Mouse (Mus musculus): Measurements from ENCODE around the gene Ift122. TPM values are rescaled to one million over a fixed set of nuclear protein-coding genes. Genes with fewer than 3 reads are reported as not detected.

The Ift122 gene
- polyA plus RNA-seq, 1 experiment, result 1.1 TPM

- no peak for TF ChIP-seq FLI1 (IDR thresholded peaks at IDR 0.05; ENCODE audit: low read length)
- no peak for TF ChIP-seq GATA1 (IDR thresholded peaks at IDR 0.05; ENCODE audit: borderline replicate concordance, low read length)
- peaks cover 23% of the 10 kb centered on the region; the same call in 1 of the 2 replicates for H3K4me1 ChIP-seq
- no peak overlapping the region for H3K4me3 ChIP-seq (replicated peaks)
- H3K27me3 ChIP-seq (replicated peaks), result peaks cover 35% of the 10 kb centered on the region
- H3K9me3 ChIP-seq, result no peaks in the 10 kb centered on the region
- H3K36me3 ChIP-seq (replicated peaks; ENCODE audit: low read length), result peaks cover 85% of the 10 kb centered on the region
Observed at GRCm38 (mm10) chr6:115962439-115963085, 109.3 kb downstream of the Ift122 start.

DNA sequence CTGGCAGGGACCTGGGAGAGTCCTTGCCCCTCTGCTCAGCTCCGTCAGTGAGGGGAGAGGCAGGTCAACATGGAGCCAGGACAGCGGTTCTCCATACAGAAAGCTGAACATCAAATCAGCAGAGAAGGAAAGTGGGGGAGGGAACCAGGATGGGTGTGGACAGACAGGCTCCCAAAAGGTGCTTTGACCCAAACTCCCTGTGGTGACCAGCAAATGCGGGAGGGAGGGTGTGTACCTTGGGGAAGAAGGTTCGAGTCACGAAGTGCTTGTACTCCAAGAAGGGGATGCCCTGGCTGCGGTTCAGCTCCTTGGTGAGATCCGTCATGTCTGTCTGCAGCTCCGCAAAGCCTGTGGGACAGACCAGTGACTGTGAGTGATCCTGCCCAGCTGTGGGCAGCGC is 110.4 kb downstream of the Ift122 start:
- peaks cover 42% of the 10 kb centered on the region for H3K27me3 ChIP-seq (replicated peaks)
- peaks cover 26% of the 10 kb centered on the region for H3K4me1 ChIP-seq
- no peak overlapping the region for H3K4me3 ChIP-seq (replicated peaks)
- no peaks in the 10 kb centered on the region for H3K9me3 ChIP-seq
- H3K36me3 ChIP-seq (replicated peaks; ENCODE audit: low read length), result peaks cover 86% of the 10 kb centered on the region
- TF ChIP-seq FLI1 (IDR thresholded peaks at IDR 0.05; ENCODE audit: low read length), result no peak
- TF ChIP-seq GATA1 (IDR thresholded peaks at IDR 0.05; ENCODE audit: borderline replicate concordance, low read length), result no peak

DNA sequence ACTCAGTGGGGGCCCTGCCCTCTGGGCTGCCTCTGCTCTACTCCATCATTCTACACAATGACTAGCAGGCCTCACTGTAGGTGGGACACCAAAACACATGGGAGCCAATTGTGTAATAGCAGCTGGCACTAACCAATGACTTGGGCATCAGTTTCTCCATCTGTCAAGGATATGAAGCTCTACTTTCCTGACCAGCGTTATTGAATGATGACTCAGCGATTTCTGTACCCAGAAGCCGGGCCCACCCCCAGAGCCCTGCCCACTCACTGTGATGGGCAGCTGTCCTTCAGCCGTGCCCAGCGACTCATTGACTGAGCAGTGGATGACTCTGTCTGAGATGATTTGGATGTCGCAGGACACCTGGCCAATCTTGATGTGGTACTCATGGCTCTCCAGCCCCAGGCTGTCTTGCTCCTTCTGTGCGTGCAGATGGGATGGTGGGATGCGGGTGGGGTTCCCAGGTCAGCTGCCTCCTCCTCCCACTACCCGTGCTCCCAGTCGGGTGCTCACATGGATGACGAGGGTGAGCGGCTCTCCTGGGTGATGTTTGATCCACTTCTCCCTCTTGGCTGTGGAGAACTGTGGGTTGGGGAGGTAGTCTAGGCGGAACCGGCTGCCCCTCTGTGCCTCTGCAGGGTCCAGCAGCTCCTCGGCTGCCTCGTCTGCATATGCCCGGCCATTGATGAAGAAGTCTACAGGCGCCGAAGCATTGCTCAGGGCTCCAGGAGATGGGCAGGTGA is 113.1 kb downstream of the Ift122 start:
- Histone ChIP-seq H3K27me3 (replicated peaks) (peaks cover 40% of the 10 kb centered on the region), H3K9me3 (no peaks in the 10 kb centered on the region), H3K4me3 (replicated peaks) (no peak overlapping the region), H3K36me3 (replicated peaks; ENCODE audit: low read length) (peaks cover 83% of the 10 kb centered on the region), H3K4me1 (peaks cover 39% of the 10 kb centered on the region)
- TF ChIP-seq GATA1 (IDR thresholded peaks at IDR 0.05; ENCODE audit: borderline replicate concordance, low read length) (no peak), FLI1 (IDR thresholded peaks at IDR 0.05; ENCODE audit: low read length) (no peak)

DNA sequence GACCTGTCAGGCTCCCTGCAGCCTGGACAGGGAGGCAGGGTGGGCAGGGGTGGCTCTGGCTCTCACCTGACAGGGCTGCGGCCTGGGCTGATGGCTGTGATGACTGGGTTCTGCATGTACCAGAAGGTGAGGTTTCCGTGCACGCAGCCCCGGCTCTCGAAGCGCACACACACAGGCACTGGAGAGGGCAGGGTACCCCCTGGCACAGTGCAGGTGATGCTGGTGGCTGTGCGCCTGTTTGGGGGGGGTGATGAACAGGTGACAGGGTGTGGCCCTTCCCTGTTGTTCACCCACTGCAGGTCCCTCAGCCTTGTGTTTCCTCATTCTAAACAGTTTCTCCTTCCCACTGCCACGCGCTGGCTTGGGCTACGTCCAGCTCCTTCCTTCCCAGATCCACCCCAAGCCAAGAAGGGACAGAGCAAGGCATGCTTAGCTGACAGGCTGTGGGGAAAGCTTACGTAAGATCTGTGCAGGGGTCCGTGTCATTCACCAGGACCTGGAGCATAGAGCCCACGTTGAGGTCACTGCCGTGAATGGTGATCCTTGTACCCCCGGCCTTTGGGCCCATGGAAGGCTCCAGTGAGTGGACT is 114.1 kb downstream of the Ift122 start:
- H3K4me1 ChIP-seq, result peaks cover 45% of the 10 kb centered on the region
- peaks cover 44% of the 10 kb centered on the region for H3K27me3 ChIP-seq (replicated peaks)
- H3K9me3 ChIP-seq, result no peaks in the 10 kb centered on the region
- TF ChIP-seq FLI1 (IDR thresholded peaks at IDR 0.05; ENCODE audit: low read length), result no peak
- no peak for TF ChIP-seq GATA1 (IDR thresholded peaks at IDR 0.05; ENCODE audit: borderline replicate concordance, low read length)
- H3K36me3 ChIP-seq (replicated peaks; ENCODE audit: low read length), result peaks cover 82% of the 10 kb centered on the region
- H3K4me3 ChIP-seq (replicated peaks), result no peak overlapping the region

DNA sequence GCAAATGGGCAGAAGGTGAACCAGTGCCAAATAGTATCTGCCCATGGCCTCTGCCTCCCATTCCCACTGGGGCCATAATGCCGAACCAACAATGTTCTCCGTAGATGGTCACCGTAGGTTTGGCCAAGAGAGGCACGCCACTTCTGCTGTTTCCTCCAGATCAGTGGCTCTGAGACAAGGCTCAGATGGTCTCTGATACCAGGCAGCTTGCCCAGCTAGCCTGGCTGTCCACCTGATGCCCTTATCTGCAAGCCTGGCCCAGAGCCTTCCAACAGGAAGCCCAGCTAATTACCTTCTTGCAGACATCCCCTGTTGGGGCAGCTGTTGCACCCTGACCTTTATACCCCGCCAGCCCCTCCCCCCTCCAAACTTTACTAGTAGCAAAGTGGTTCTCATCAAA is 114.8 kb downstream of the Ift122 start:
- Histone ChIP-seq H3K36me3 (replicated peaks; ENCODE audit: low read length) (peaks cover 75% of the 10 kb centered on the region), H3K9me3 (no peaks in the 10 kb centered on the region), H3K4me3 (replicated peaks) (no peak overlapping the region), H3K4me1 (peaks cover 50% of the 10 kb centered on the region), H3K27me3 (replicated peaks) (peaks cover 47% of the 10 kb centered on the region)
- no peak for TF ChIP-seq GATA1 (IDR thresholded peaks at IDR 0.05; ENCODE audit: borderline replicate concordance, low read length)

DNA sequence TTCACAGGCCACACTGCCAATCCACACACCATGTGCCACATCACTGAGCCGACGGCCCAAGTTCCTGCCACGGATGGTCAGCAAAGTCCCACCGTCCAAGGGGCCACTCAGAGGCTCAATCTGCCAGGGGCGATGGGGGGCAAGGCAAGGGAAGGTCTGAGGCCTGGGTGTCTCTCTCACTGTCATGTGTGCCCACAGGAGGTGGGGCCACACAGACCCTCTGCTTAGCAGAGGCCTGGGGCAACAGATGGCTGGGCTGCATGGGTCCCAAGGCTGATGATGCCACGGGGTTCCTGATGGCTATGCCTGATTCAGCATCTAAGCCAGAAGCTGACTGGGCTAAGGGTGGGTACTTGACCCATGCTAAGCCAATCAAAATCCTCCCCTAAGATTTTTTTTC is 115.4 kb downstream of the Ift122 start:
- Histone ChIP-seq H3K36me3 (replicated peaks; ENCODE audit: low read length) (peaks cover 69% of the 10 kb centered on the region), H3K4me1 (peaks cover 56% of the 10 kb centered on the region), H3K27me3 (replicated peaks) (peaks cover 49% of the 10 kb centered on the region), H3K9me3 (no peaks in the 10 kb centered on the region), H3K4me3 (replicated peaks) (no peak overlapping the region)
- no peak for TF ChIP-seq GATA1 (IDR thresholded peaks at IDR 0.05; ENCODE audit: borderline replicate concordance, low read length)
- no peak for TF ChIP-seq FLI1 (IDR thresholded peaks at IDR 0.05; ENCODE audit: low read length)

DNA sequence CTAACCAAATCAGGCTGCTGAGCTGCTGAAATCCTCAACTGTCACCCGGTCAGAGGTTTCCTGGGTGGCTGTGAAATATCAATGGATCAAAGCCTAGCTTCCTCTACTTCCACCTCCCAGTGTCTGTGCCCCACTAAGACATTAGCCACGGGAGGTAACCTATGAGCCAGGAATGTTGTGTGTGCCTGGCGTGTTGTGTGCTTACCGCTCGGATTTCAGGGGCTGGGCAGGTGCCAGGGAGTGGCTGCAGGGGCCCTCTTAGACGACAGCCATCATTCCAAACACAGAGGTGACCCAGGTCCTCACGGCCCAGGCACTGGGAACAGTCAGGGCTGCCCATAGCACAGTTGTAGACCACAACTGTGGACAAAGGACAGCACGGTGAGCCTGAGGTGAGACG is 115.8 kb downstream of the Ift122 start:
- Histone ChIP-seq H3K4me3 (replicated peaks) (no peak overlapping the region), H3K36me3 (replicated peaks; ENCODE audit: low read length) (peaks cover 66% of the 10 kb centered on the region), H3K9me3 (no peaks in the 10 kb centered on the region), H3K27me3 (replicated peaks) (peaks cover 48% of the 10 kb centered on the region), H3K4me1 (peaks cover 59% of the 10 kb centered on the region)
- no peak for TF ChIP-seq GATA1 (IDR thresholded peaks at IDR 0.05; ENCODE audit: borderline replicate concordance, low read length)
- TF ChIP-seq FLI1 (IDR thresholded peaks at IDR 0.05; ENCODE audit: low read length), result no peak

GRCm38 (mm10) chr6:115969952-115970351 is 116.7 kb downstream of the Ift122 start:
- peaks cover 73% of the 10 kb centered on the region for H3K36me3 ChIP-seq (replicated peaks; ENCODE audit: low read length)
- no peak for TF ChIP-seq GATA1 (IDR thresholded peaks at IDR 0.05; ENCODE audit: borderline replicate concordance, low read length)
- TF ChIP-seq FLI1 (IDR thresholded peaks at IDR 0.05; ENCODE audit: low read length), result no peak
- no peaks in the 10 kb centered on the region for H3K9me3 ChIP-seq
- H3K4me1 ChIP-seq, result peaks cover 59% of the 10 kb centered on the region
- no peak overlapping the region for H3K4me3 ChIP-seq (replicated peaks)
- H3K27me3 ChIP-seq (replicated peaks), result peaks cover 50% of the 10 kb centered on the region

- Histone ChIP-seq H3K27me3 (replicated peaks) (peaks cover 54% of the 10 kb centered on the region), H3K36me3 (replicated peaks; ENCODE audit: low read length) (peaks cover 79% of the 10 kb centered on the region), H3K4me3 (replicated peaks) (no peak overlapping the region), H3K9me3 (no peaks in the 10 kb centered on the region), H3K4me1 (peaks cover 50% of the 10 kb centered on the region)
- no peak for TF ChIP-seq FLI1 (IDR thresholded peaks at IDR 0.05; ENCODE audit: low read length)
- TF ChIP-seq GATA1 (IDR thresholded peaks at IDR 0.05; ENCODE audit: borderline replicate concordance, low read length), result no peak
Observed at GRCm38 (mm10) chr6:115971273-115972060, 118.2 kb downstream of the Ift122 start.
